Mouse (Mus musculus) heart, embryonic 11.5 days (tissue): ENCODE data around the gene Mmgt2. TPM values are rescaled to one million over a fixed set of nuclear protein-coding genes. Genes with fewer than 3 reads are reported as not detected.
"Not testable (repeated sequence)": the region's sequence is repeated elsewhere in the genome, so short reads cannot be mapped to it uniquely, and the experiment has no call there.

Source experiments
- ATAC-seq: fragments of 200-750 bp; cut with Nextera tagmentation; replicated peaks from 2 replicates; pipeline ENCODE4 v1.8.0; 2017; ENCODE audit warnings: moderate library complexity; ENCODE audit not compliant: insufficient number of reproducible peaks, low FRiP score, low TSS enrichment
- H3K27ac ChIP-seq: fragments of 300-500 bp; sonication (generic); 2 replicates; pipeline ENCODE4 v1.5.1; 2014; ENCODE audit warnings: mild to moderate bottlenecking, low read depth, low read length
- H3K27me3 ChIP-seq: fragments of 300-500 bp; sonication (generic); 2 replicates; pipeline ENCODE4 v1.6.1; 2014; ENCODE audit warnings: mild to moderate bottlenecking, low read length, mixed read lengths; ENCODE audit not compliant: control insufficient read depth, insufficient read depth
- H3K36me3 ChIP-seq: fragments of 300-500 bp; sonication (generic); 2 replicates; pipeline ENCODE4 v1.6.1; 2014; ENCODE audit warnings: mild to moderate bottlenecking, low read length, moderate library complexity, mixed read lengths; ENCODE audit not compliant: control insufficient read depth, insufficient read depth
- H3K4me1 ChIP-seq: fragments of 300-500 bp; sonication (generic); 2 replicates; pipeline ENCODE4 v1.6.1; 2014; ENCODE audit warnings: low read length; ENCODE audit not compliant: control insufficient read depth, insufficient read depth
- H3K4me2 ChIP-seq: fragments of 300-500 bp; sonication (generic); 2 replicates; pipeline ENCODE4 v1.6.1; 2014; ENCODE audit warnings: mild to moderate bottlenecking, moderate library complexity
- H3K4me3 ChIP-seq: fragments of 300-500 bp; sonication (generic); 2 replicates; pipeline ENCODE4 v1.5.1; 2014; ENCODE audit warnings: low read depth, low read length
- H3K9ac ChIP-seq: fragments of 300-500 bp; sonication (generic); 2 replicates; pipeline ENCODE4 v1.6.1; 2014; ENCODE audit warnings: mild to moderate bottlenecking, low read depth, low read length, moderate library complexity
- H3K9me3 ChIP-seq: fragments of 300-500 bp; sonication (generic); replicated peaks from 2 replicates; pipeline ENCODE4 v1.6.1; 2016; ENCODE audit warnings: low read length; ENCODE audit not compliant: control insufficient read depth
- WGBS: fragments of 180-500 bp; shearing (Covaris S2); extraction: QIAGEN DNeasy Blood & Tissue Kit; methylation state at CpG from one replicate; pipeline ENCODE4 v1.1.7; 2014; ENCODE audit not compliant: insufficient replicate concordance; 5-methylcytosine and 5-hydroxymethylcytosine counted together
- polyA plus RNA-seq: library from polyadenylated mRNA; unstranded; fragments of >200 nt; fragmentation: Nextera tagmentation; extraction: Ambion mirVana; gene quantifications from 2 replicates; pipeline ENCODE4 v1.2.1, GENCODE M21; 2014

The Mmgt2 gene
- polyA plus RNA-seq, 1 experiment from 2014 or later: 45.0 TPM

DNA sequence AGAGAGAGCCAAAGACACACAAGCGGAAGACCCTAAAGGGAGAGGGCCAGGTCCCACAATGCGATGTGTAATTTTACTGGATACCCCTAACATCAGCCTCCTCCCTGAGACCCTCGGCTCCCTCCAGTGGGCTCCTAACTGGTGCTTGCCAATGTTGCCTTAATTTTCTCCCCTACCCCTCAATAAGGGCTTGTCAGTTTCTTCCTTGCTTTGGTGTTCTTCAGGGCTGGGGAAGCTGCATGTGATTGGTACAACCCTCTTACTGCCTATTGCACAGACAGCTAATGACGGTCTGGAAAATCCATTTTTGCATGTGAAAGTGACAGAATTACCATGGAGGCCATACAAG lies 2.0 kb upstream of the Mmgt2 start:
- Histone ChIP-seq H3K9ac (peak overlapping the region; percentile 58), H3K4me1 (peaks cover 63% of the 10 kb centered on the region), H3K36me3 (no peaks in the 10 kb centered on the region), H3K27me3 (no peaks in the 10 kb centered on the region), H3K27ac (peak overlapping the region; percentile 93), H3K9me3 (no peaks in the 10 kb centered on the region), H3K4me2 (peak overlapping the region; percentile 97), H3K4me3 (peak overlapping the region; percentile 83)
- WGBS: 46% methylated on average over 4 of the region's 4 CpGs
- ATAC-seq: no peak

DNA sequence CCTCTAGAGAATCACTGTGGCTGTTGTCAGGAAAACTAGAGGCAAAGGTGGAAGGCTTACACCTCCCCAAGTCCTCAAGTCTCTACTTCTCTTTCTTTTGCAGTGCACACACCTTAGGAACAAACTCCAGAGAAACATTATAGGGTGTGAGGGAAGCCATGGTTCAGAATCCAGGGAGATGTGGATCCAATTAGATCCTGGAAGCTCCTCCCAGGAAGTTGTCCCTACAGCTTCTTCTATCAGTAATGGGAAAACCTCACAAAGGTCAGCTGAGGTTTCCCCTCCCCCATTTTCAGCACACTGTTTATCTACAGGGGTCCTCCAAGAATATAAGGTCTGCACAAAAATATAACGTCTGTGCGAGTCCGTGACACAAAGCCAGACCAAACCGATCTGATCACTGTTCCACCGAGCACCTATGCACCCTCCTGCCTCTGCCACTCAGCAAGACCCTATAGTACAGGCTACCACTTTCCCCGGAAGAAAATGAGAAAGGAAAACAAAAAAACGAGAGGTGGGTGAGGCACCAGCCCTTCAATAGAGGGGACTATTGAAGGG lies 1.4 kb upstream of the Mmgt2 start:
- H3K4me1 ChIP-seq: peaks cover 58% of the 10 kb centered on the region
- WGBS: 40% methylated on average over 7 of the region's 7 CpGs
- peak overlapping the region; percentile 93 for H3K27ac ChIP-seq

DNA sequence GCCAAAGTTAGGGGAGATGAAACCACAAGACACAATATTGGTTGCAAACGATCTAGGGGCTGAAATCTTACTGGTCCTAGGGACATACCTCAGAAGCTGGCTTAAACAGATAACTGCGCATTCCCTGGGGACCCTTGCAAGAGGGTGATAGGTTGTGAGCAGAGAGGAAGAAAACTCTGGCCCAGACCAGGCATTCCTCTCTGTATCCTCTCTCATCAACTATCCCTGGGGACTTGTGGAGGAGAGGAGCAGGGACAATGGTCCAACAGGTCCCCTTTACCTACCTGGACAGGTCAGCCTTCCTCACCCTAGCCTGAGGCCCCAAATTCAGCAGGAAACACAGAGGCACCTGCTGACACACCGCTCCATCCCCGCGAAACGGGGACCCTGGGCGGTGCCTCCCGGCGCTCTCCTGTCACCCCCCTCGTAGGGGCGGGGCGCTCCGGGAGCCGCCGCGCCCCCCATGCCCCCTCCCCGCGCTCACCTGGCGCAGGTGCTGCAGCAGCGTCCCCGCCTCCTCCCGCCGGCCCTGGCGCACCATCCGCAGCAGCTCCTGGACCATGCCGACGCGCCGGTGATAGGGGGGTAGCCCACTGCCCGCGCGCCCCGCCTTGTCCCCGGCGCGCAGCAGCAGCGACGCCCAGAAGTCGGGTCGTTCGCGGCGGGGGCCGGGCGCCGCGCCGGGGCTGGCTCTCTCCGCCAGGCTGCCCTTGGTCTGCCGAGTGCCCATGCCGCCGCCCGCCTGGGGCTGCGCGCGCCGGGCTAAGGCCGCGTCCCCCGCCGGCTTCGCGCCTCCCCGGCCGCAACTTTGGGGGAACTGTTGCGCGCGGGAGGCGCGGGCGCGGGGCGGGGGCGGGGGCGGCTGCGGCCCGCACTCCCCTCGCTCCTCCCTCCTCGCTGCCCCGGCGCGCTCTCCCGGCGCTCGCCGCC lies 538 bp upstream of the Mmgt2 start, which contains the start of gene Lrrc75a:
Gene Lrrc75a (minus strand): TSS at position 863 of the 930 bp plus-strand sequence.
- Histone ChIP-seq H3K27me3 (no peaks in the 10 kb centered on the region), H3K36me3 (no peaks in the 10 kb centered on the region), H3K27ac (peak within 1 kb of the TSS; percentile 93), H3K4me1 (peaks cover 51% of the 10 kb centered on the region), H3K9me3 (no peaks in the 10 kb centered on the region), H3K4me2 (peak within 1 kb of the TSS; percentile 97), H3K9ac (peak within 1 kb of the TSS; percentile 86), H3K4me3 (peak within 1 kb of the TSS; percentile 83)
- ATAC-seq: peak; percentile 40
- WGBS: 1% methylated on average over 39 of the region's 86 CpGs

More for the DNA sequence above, 1.4 kb upstream of the Mmgt2 start:
- Histone ChIP-seq H3K4me3 (peak overlapping the region; percentile 83), H3K27me3 (no peaks in the 10 kb centered on the region), H3K9me3 (no peaks in the 10 kb centered on the region), H3K4me2 (peak overlapping the region; percentile 97), H3K36me3 (no peaks in the 10 kb centered on the region), H3K9ac (peak overlapping the region; percentile 86)
- no peak for ATAC-seq

DNA sequence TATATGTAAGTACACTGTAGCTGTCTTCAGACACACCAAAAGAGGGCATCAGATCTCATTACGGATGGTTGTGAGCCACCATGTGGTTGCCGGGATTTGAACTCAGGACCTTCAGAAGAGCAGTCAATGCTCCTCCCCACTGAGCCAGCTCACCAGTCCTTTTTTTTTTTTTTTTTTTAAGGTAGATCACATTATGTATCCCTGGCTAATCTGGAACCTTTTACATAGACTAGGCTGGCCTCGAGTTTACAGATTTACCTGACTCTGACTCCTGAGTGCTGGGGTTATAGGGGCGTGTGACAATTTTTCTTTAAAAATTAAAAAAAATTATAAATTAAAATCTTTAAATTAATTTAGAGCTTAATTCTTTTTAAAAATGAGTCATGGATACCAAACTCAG lies 1.3 kb downstream of the Mmgt2 start:
- H3K27me3 ChIP-seq, H3K4me3 ChIP-seq, ATAC-seq, H3K36me3 ChIP-seq, H3K27ac ChIP-seq, H3K9ac ChIP-seq, H3K9me3 ChIP-seq: not testable (repeated sequence)
- Histone ChIP-seq H3K4me2 (peak overlapping the region; percentile 97), H3K4me1 (peaks cover 38% of the 10 kb centered on the region)
- WGBS: 85% methylated on average over 4 of the region's 4 CpGs

DNA sequence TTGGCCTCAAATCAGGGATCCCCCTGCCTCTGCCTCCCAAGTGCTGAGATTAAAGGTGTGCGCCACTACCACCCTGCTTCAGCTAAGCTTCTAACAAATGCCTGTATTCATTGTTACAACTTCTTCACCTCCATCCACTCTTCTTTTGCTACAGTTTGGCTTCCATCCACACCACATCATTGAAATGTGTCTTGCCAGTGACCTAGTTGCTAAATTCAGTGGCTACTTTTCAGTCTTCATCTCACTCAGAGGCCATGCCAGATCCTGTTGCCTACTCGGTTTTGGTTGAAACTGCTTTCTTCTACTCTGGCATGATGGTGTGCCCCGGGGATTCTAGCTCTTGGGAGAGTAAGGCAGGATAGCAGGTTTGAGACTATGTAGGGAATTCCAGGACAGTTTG lies 3.1 kb downstream of the Mmgt2 start:
- 87% methylated on average over 3 of the region's 3 CpGs for WGBS
- Histone ChIP-seq H3K27me3 (no peaks in the 10 kb centered on the region), H3K9ac (no peak overlapping the region), H3K9me3 (no peaks in the 10 kb centered on the region), H3K4me2 (no peak overlapping the region), H3K36me3 (no peaks in the 10 kb centered on the region), H3K4me1 (peaks cover 26% of the 10 kb centered on the region), H3K4me3 (no peak overlapping the region), H3K27ac (no peak overlapping the region)
- no peak for ATAC-seq

DNA sequence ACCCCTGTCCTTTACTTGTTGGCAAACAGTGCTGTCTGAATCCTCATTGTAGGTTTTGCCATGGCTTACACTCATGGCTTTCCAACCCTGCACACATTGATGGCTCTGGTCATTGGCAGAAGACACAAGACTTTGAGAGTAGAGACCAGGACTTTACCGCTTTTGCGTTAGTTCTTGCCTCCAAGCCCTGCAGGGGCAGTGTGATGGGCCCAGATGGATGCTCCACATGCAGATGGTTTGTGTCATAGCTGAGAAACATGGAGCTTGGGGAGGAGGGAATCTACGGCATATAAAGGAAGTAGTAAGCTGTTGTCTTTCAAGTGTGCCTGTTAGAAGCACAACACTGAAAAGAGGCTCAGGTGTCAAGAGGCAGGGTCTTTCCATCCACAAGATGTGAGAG lies 3.6 kb downstream of the Mmgt2 start:
- Histone ChIP-seq H3K4me3 (no peak overlapping the region), H3K9me3 (no peaks in the 10 kb centered on the region), H3K4me2 (no peak overlapping the region), H3K9ac (no peak overlapping the region), H3K36me3 (no peaks in the 10 kb centered on the region), H3K27ac (no peak overlapping the region), H3K4me1 (peaks cover 21% of the 10 kb centered on the region), H3K27me3 (no peaks in the 10 kb centered on the region)
- ATAC-seq: no peak
- whole genome bisulfite sequencing: 86% methylated on average over 3 of the region's 3 CpGs

DNA sequence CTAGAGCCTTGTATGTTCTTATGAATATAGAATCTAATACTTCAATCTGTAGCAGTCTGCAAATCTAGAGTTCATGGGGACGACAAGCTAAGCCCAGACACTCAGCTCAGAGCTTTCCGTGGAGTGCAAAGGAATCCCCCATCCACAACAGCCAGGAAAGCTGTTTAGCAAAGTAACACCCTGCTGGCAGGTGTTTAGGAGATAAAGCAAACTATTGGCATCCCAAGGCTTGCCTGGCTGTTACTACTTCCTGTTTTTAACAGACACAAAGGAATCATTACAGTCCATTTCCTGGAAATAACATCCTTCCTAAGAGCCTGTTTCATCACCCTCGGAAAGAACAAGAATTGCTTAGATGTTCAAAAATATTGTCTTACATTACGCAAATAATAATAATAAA lies 12.4 kb downstream of the Mmgt2 start:
- H3K4me1 ChIP-seq: peaks cover 3% of the 10 kb centered on the region
- ATAC-seq: no peak
- no peak overlapping the region for H3K4me3 ChIP-seq
- no peak overlapping the region for H3K27ac ChIP-seq
- H3K36me3 ChIP-seq: peaks cover 5% of the 10 kb centered on the region; the same call in 1 of the 2 replicates
- no peaks in the 10 kb centered on the region for H3K27me3 ChIP-seq
- WGBS: 56% methylated on average over 4 of the region's 4 CpGs
- H3K4me2 ChIP-seq: no peak overlapping the region
- no peak overlapping the region for H3K9ac ChIP-seq
- H3K9me3 ChIP-seq: no peaks in the 10 kb centered on the region

DNA sequence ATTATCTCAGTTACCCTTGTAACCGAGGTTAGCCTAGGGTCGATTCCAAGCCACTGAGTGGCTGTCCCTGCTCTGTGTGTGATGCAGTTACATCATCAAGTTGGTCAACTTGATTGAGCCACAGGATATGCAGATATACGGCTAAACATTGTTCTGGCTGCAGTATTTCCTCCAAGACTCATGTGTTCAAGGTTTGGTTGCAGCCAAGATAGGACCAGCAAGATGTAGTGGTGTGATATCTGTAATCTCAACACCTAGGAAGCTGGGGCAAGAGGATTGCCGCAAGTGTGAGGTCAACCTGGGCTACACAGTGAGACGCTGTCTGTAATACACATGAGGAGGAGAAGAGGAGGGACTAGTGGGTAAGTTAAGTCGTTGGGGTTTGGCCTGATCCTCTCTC lies 15.8 kb downstream of the Mmgt2 start:
- no peak overlapping the region for H3K4me2 ChIP-seq
- H3K27ac ChIP-seq: no peak overlapping the region
- no peak overlapping the region for H3K9ac ChIP-seq
- H3K27me3 ChIP-seq: no peaks in the 10 kb centered on the region
- WGBS: 78% methylated on average over 6 of the region's 6 CpGs
- ATAC-seq: no peak
- peaks cover 5% of the 10 kb centered on the region; the same call in 1 of the 2 replicates for H3K36me3 ChIP-seq
- no peaks in the 10 kb centered on the region for H3K4me1 ChIP-seq
- no peaks in the 10 kb centered on the region for H3K9me3 ChIP-seq
- H3K4me3 ChIP-seq: no peak overlapping the region
